Mouse (Mus musculus) gastrocnemius, postnatal 4 days (tissue): ENCODE results near the gene Dusp27. TPM values are rescaled to one million over a fixed set of nuclear protein-coding genes. Genes with fewer than 3 reads are reported as not detected.
"Not testable (repeated sequence)": the region's sequence is repeated elsewhere in the genome, so short reads cannot be mapped to it uniquely, and the experiment has no call there.

ENCODE experiments used
- DNase-seq, 2 experiments: peaks; one replicate each; pipeline ENCODE4 v3.0.0; 2021 to 2022; ENCODE audit warnings: low spot score in 2 of 2, mixed read lengths in 2 of 2
- total RNA-seq, 2 experiments: library from RNA; stranded (reverse); gene quantifications; 2 replicates each; pipeline ENCODE4 v1.2.3; 2021

Dusp27 gene
- total RNA-seq, 2 experiments from 2014 or later: 115 to 133 TPM

GRCm38 (mm10) chr1:166146626-166147025 is 18.9 kb upstream of the Dusp27 start:
- no peak for DNase-seq

- no peak for DNase-seq
These were observed 14.6 kb upstream of the Dusp27 start for GRCm38 (mm10) chr1:166142369-166142768.

GRCm38 (mm10) chr1:166141868-166142267 is 14.1 kb upstream of the Dusp27 start:
- DNase-seq: not testable (repeated sequence)

- DNase-seq: no peak
These were observed 12.0 kb upstream of the Dusp27 start for GRCm38 (mm10) chr1:166139620-166140184.

- DNase-seq: no peak
These were observed 11.4 kb upstream of the Dusp27 start for GRCm38 (mm10) chr1:166139113-166139512.

- DNase-seq: no peak
These were observed 10.4 kb upstream of the Dusp27 start for GRCm38 (mm10) chr1:166138136-166138535.

- no peak for DNase-seq
These were observed 9.7 kb upstream of the Dusp27 start for GRCm38 (mm10) chr1:166137244-166137938.

- DNase-seq: no peak
These were observed 7.5 kb upstream of the Dusp27 start for GRCm38 (mm10) chr1:166135091-166135740.

GRCm38 (mm10) chr1:166132367-166132766 is 4.6 kb upstream of the Dusp27 start:
- DNase-seq: no peak

- DNase-seq: no peak
These were observed 2.6 kb upstream of the Dusp27 start, which contains the start of gene Gpa33 for GRCm38 (mm10) chr1:166130224-166130860. Gpa33 (plus strand) TSS chr1:166130238.

- DNase-seq: no peak
These were observed 829 bp upstream of the Dusp27 start for GRCm38 (mm10) chr1:166128551-166128950.

GRCm38 (mm10) chr1:166126795-166127194 is 927 bp downstream of the Dusp27 start:
- no peak for DNase-seq

GRCm38 (mm10) chr1:166126290-166126689 is 1.4 kb downstream of the Dusp27 start:
- DNase-seq: no peak

- DNase-seq: no peak
These were observed 2.7 kb downstream of the Dusp27 start for GRCm38 (mm10) chr1:166124932-166125593.

- DNase-seq: no peak
These were observed 4.0 kb downstream of the Dusp27 start for GRCm38 (mm10) chr1:166123751-166124150.

GRCm38 (mm10) chr1:166123045-166123444 is 4.7 kb downstream of the Dusp27 start:
- DNase-seq: no peak

- no peak for DNase-seq
These were observed 5.6 kb downstream of the Dusp27 start for GRCm38 (mm10) chr1:166122114-166122513.

- no peak for DNase-seq
These were observed 9.7 kb downstream of the Dusp27 start for GRCm38 (mm10) chr1:166117866-166118639.

GRCm38 (mm10) chr1:166115719-166116118 is 12.0 kb downstream of the Dusp27 start:
- no peak for DNase-seq

GRCm38 (mm10) chr1:166114986-166115385 is 12.7 kb downstream of the Dusp27 start:
- no peak for DNase-seq

- DNase-seq: no peak
These were observed 22.3 kb downstream of the Dusp27 start for GRCm38 (mm10) chr1:166105464-166105863.
